Mouse (Mus musculus): ENCODE results near the gene Oprm1. TPM values are rescaled to one million over a fixed set of nuclear protein-coding genes. Genes with fewer than 3 reads are reported as not detected.
A peak's percentile ranks its signal among the peaks of the same experiment; 100 is the strongest.

Gene Oprm1
- polyA plus RNA-seq, 1 experiment from 2014 or later, result 2.7 TPM

- H3K4me1 ChIP-seq (ENCODE audit: control insufficient read depth, insufficient read depth, low read length), result no peaks in the 10 kb centered on the region
- WGBS, result 53% methylated on average over 5 of the region's 5 CpGs
- no peak overlapping the region for H3K4me3 ChIP-seq (ENCODE audit: low read depth, low read length)
- no peaks in the 10 kb centered on the region for H3K36me3 ChIP-seq (ENCODE audit: control insufficient read depth, insufficient read depth, low read length)
- no peak overlapping the region for H3K27ac ChIP-seq (ENCODE audit: low read length)
- H3K4me2 ChIP-seq (ENCODE audit: low read length), result no peak overlapping the region
- H3K9me3 ChIP-seq (replicated peaks; ENCODE audit: control insufficient read depth, low read length, poor library complexity, severe bottlenecking), result no peaks in the 10 kb centered on the region
- ATAC-seq, result no peak
- no peak overlapping the region for H3K9ac ChIP-seq (ENCODE audit: low read depth, low read length)
- no peaks in the 10 kb centered on the region for H3K27me3 ChIP-seq (ENCODE audit: control insufficient read depth, insufficient read depth, low read depth, low read length)
Measured at GRCm38 (mm10) chr10:7060326-7060725, 302.0 kb downstream of the Oprm1 start.

GRCm38 (mm10) chr10:7062993-7063392 is 304.7 kb downstream of the Oprm1 start:
- Histone ChIP-seq H3K9ac (ENCODE audit: low read depth, low read length) (no peak overlapping the region), H3K36me3 (ENCODE audit: control insufficient read depth, insufficient read depth, low read length) (no peaks in the 10 kb centered on the region), H3K4me2 (ENCODE audit: low read length) (no peak overlapping the region), H3K27ac (ENCODE audit: low read length) (no peak overlapping the region), H3K4me3 (ENCODE audit: low read depth, low read length) (no peak overlapping the region), H3K9me3 (replicated peaks; ENCODE audit: control insufficient read depth, low read length, poor library complexity, severe bottlenecking) (no peaks in the 10 kb centered on the region), H3K27me3 (ENCODE audit: control insufficient read depth, insufficient read depth, low read depth, low read length) (no peaks in the 10 kb centered on the region), H3K4me1 (ENCODE audit: control insufficient read depth, insufficient read depth, low read length) (no peaks in the 10 kb centered on the region)
- 90% methylated on average over 7 of the region's 7 CpGs for WGBS
- no peak for ATAC-seq

- Histone ChIP-seq H3K4me3 (ENCODE audit: low read depth, low read length) (no peak overlapping the region), H3K4me1 (ENCODE audit: control insufficient read depth, insufficient read depth, low read length) (no peaks in the 10 kb centered on the region), H3K4me2 (ENCODE audit: low read length) (no peak overlapping the region), H3K9ac (ENCODE audit: low read depth, low read length) (no peak overlapping the region), H3K27me3 (ENCODE audit: control insufficient read depth, insufficient read depth, low read depth, low read length) (no peaks in the 10 kb centered on the region), H3K27ac (ENCODE audit: low read length) (no peak overlapping the region), H3K36me3 (ENCODE audit: control insufficient read depth, insufficient read depth, low read length) (no peaks in the 10 kb centered on the region), H3K9me3 (replicated peaks; ENCODE audit: control insufficient read depth, low read length, poor library complexity, severe bottlenecking) (no peaks in the 10 kb centered on the region)
- 87% methylated on average over 9 of the region's 9 CpGs for WGBS
- ATAC-seq, result no peak
Measured at GRCm38 (mm10) chr10:7063752-7064457, 305.6 kb downstream of the Oprm1 start.

- Histone ChIP-seq H3K27me3 (ENCODE audit: control insufficient read depth, insufficient read depth, low read depth, low read length) (no peaks in the 10 kb centered on the region), H3K9me3 (replicated peaks; ENCODE audit: control insufficient read depth, low read length, poor library complexity, severe bottlenecking) (no peaks in the 10 kb centered on the region), H3K36me3 (ENCODE audit: control insufficient read depth, insufficient read depth, low read length) (no peaks in the 10 kb centered on the region), H3K4me1 (ENCODE audit: control insufficient read depth, insufficient read depth, low read length) (peaks cover 7% of the 10 kb centered on the region; the same call in 1 of the 2 replicates), H3K27ac (ENCODE audit: low read length) (no peak overlapping the region), H3K9ac (ENCODE audit: low read depth, low read length) (no peak overlapping the region), H3K4me3 (ENCODE audit: low read depth, low read length) (no peak overlapping the region), H3K4me2 (ENCODE audit: low read length) (no peak overlapping the region)
- 75% methylated on average over 12 of the region's 12 CpGs for WGBS
- no peak for ATAC-seq
Measured at GRCm38 (mm10) chr10:7068608-7069007, 310.3 kb downstream of the Oprm1 start.

- no peak overlapping the region for H3K4me3 ChIP-seq (ENCODE audit: low read depth, low read length)
- no peak for ATAC-seq
- peaks cover 7% of the 10 kb centered on the region; the same call in 1 of the 2 replicates for H3K4me1 ChIP-seq (ENCODE audit: control insufficient read depth, insufficient read depth, low read length)
- no peaks in the 10 kb centered on the region for H3K27me3 ChIP-seq (ENCODE audit: control insufficient read depth, insufficient read depth, low read depth, low read length)
- H3K36me3 ChIP-seq (ENCODE audit: control insufficient read depth, insufficient read depth, low read length), result no peaks in the 10 kb centered on the region
- H3K9me3 ChIP-seq (replicated peaks; ENCODE audit: control insufficient read depth, low read length, poor library complexity, severe bottlenecking), result no peaks in the 10 kb centered on the region
- 90% methylated on average over 2 of the region's 2 CpGs for WGBS
- H3K4me2 ChIP-seq (ENCODE audit: low read length), result no peak overlapping the region
- H3K27ac ChIP-seq (ENCODE audit: low read length), result no peak overlapping the region
- H3K9ac ChIP-seq (ENCODE audit: low read depth, low read length), result no peak overlapping the region
Measured at GRCm38 (mm10) chr10:7069090-7069489, 310.8 kb downstream of the Oprm1 start.

GRCm38 (mm10) chr10:7070100-7070835 is 312.0 kb downstream of the Oprm1 start:
- peaks cover 7% of the 10 kb centered on the region; the same call in 1 of the 2 replicates for H3K4me1 ChIP-seq (ENCODE audit: control insufficient read depth, insufficient read depth, low read length)
- no peak overlapping the region for H3K4me3 ChIP-seq (ENCODE audit: low read depth, low read length)
- peak; percentile 95 for ATAC-seq
- no peaks in the 10 kb centered on the region for H3K36me3 ChIP-seq (ENCODE audit: control insufficient read depth, insufficient read depth, low read length)
- peak overlapping the region; percentile 2; the same call in 1 of the 2 replicates for H3K4me2 ChIP-seq (ENCODE audit: low read length)
- 0 out of 2 replicates have a peak overlapping the region, but pooled peaks have one; percentile 4 for H3K27ac ChIP-seq (ENCODE audit: low read length)
- H3K9me3 ChIP-seq (replicated peaks; ENCODE audit: control insufficient read depth, low read length, poor library complexity, severe bottlenecking), result no peaks in the 10 kb centered on the region
- H3K27me3 ChIP-seq (ENCODE audit: control insufficient read depth, insufficient read depth, low read depth, low read length), result no peaks in the 10 kb centered on the region
- 37% methylated on average over 8 of the region's 8 CpGs for WGBS
- H3K9ac ChIP-seq (ENCODE audit: low read depth, low read length), result no peak overlapping the region

- Histone ChIP-seq H3K27me3 (ENCODE audit: control insufficient read depth, insufficient read depth, low read depth, low read length) (no peaks in the 10 kb centered on the region), H3K4me1 (ENCODE audit: control insufficient read depth, insufficient read depth, low read length) (peaks cover 7% of the 10 kb centered on the region; the same call in 1 of the 2 replicates), H3K4me2 (ENCODE audit: low read length) (no peak overlapping the region), H3K9ac (ENCODE audit: low read depth, low read length) (no peak overlapping the region), H3K4me3 (ENCODE audit: low read depth, low read length) (no peak overlapping the region), H3K27ac (ENCODE audit: low read length) (no peak overlapping the region), H3K9me3 (replicated peaks; ENCODE audit: control insufficient read depth, low read length, poor library complexity, severe bottlenecking) (no peaks in the 10 kb centered on the region), H3K36me3 (ENCODE audit: control insufficient read depth, insufficient read depth, low read length) (no peaks in the 10 kb centered on the region)
- 87% methylated on average over 5 of the region's 5 CpGs for WGBS
- ATAC-seq, result no peak
Measured at GRCm38 (mm10) chr10:7070924-7071323, 312.6 kb downstream of the Oprm1 start.

- no peak overlapping the region for H3K4me3 ChIP-seq (ENCODE audit: low read depth, low read length)
- 91% methylated on average over 2 of the region's 2 CpGs for WGBS
Measured at GRCm38 (mm10) chr10:7074231-7074630, 315.9 kb downstream of the Oprm1 start.

GRCm38 (mm10) chr10:7075661-7076060 is 317.4 kb downstream of the Oprm1 start:
- peak; percentile 34; the same call in 1 of the 2 replicates for ATAC-seq

More at GRCm38 (mm10) chr10:7074231-7074630, 315.9 kb downstream of the Oprm1 start:
- Histone ChIP-seq H3K9me3 (replicated peaks; ENCODE audit: control insufficient read depth, low read length, poor library complexity, severe bottlenecking) (no peaks in the 10 kb centered on the region), H3K9ac (ENCODE audit: low read depth, low read length) (no peak overlapping the region), H3K36me3 (ENCODE audit: control insufficient read depth, insufficient read depth, low read length) (no peaks in the 10 kb centered on the region), H3K4me2 (ENCODE audit: low read length) (no peak overlapping the region), H3K27me3 (ENCODE audit: control insufficient read depth, insufficient read depth, low read depth, low read length) (no peaks in the 10 kb centered on the region; the same call in 1 of the 2 replicates), H3K27ac (ENCODE audit: low read length) (no peak overlapping the region), H3K4me1 (ENCODE audit: control insufficient read depth, insufficient read depth, low read length) (peaks cover 7% of the 10 kb centered on the region; the same call in 1 of the 2 replicates)
- ATAC-seq, result no peak

More at GRCm38 (mm10) chr10:7075661-7076060, 317.4 kb downstream of the Oprm1 start:
- H3K9me3 ChIP-seq (replicated peaks; ENCODE audit: control insufficient read depth, low read length, poor library complexity, severe bottlenecking), result no peaks in the 10 kb centered on the region
- 95% methylated on average over 2 of the region's 2 CpGs for WGBS
- H3K9ac ChIP-seq (ENCODE audit: low read depth, low read length), result no peak overlapping the region
- no peak overlapping the region for H3K27ac ChIP-seq (ENCODE audit: low read length)
- no peaks in the 10 kb centered on the region for H3K36me3 ChIP-seq (ENCODE audit: control insufficient read depth, insufficient read depth, low read length)
- no peak overlapping the region for H3K4me2 ChIP-seq (ENCODE audit: low read length)
- H3K4me3 ChIP-seq (ENCODE audit: low read depth, low read length), result no peak overlapping the region
- H3K4me1 ChIP-seq (ENCODE audit: control insufficient read depth, insufficient read depth, low read length), result no peaks in the 10 kb centered on the region
- H3K27me3 ChIP-seq (ENCODE audit: control insufficient read depth, insufficient read depth, low read depth, low read length), result no peaks in the 10 kb centered on the region; the same call in 1 of the 2 replicates

All from midbrain, embryonic 16.5 days (tissue).